Mouse (Mus musculus): ENCODE results near the gene Tmco1. TPM values are rescaled to one million over a fixed set of nuclear protein-coding genes. Genes with fewer than 3 reads are reported as not detected.

The Tmco1 gene
- 91.5 and 93.1 TPM in 2 replicates for polyA plus RNA-seq (2014; fragmentation: Nextera tagmentation; extraction: Ambion mirVana)

- DNase-seq: peak; percentile 99
- Histone ChIP-seq H3K4me1 (ENCODE audit: insufficient read depth) (peaks cover 5% of the 10 kb centered on the region; the same call in 1 of the 2 replicates), H3K9me3 (ENCODE audit: low read depth, low read length) (no peaks in the 10 kb centered on the region), H3K4me3 (ENCODE audit: low read depth, low read length) (peak within 1 kb of the TSS; percentile 82), H3K36me3 (ENCODE audit: insufficient read depth) (0 out of 2 replicates have a peak, but pooled peaks cover 8% of the 10 kb centered on the region), H3K27me3 (ENCODE audit: insufficient read depth, low read length) (no peaks in the 10 kb centered on the region), H3K4me2 (peak within 1 kb of the TSS; percentile 83), H3K27ac (ENCODE audit: low read depth) (peak within 1 kb of the TSS; percentile 92), H3K9ac (peak within 1 kb of the TSS; percentile 96)
- TF ChIP-seq CTCF (IDR thresholded peaks at IDR 0.05; ENCODE audit: low read depth): no peak
- ATAC-seq (ENCODE audit: insufficient read depth): peak; percentile 97
- under 1% methylated on average over 82 of the region's 82 CpGs for WGBS
Measured at GRCm38 (mm10) chr1:167308261-167309054, at the start of gene Tmco1. Tmco1 (plus strand) TSS chr1:167308378.

DNA sequence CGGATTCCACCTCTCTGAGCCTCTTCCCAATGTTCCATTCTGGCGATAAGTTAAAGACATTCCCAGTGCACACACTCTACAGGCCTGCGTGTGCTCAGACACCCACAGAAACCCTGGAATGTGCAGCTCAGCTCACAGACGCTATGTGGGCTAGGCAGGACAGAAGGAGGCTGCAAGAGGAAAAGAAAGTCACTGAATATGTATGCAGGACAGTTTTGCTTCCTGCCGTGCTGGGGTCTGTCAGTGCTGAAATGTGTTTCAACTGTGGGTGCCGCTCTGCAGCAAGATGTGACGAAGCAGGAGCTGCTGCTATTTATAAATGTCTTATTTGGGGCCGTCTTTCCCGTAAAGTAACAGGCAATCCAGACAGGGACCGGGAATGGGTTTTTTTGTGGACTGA is 48.5 kb upstream of the Tmco1 start:
- Histone ChIP-seq H3K9me3 (ENCODE audit: low read depth, low read length) (no peaks in the 10 kb centered on the region), H3K9ac (no peak overlapping the region), H3K27ac (ENCODE audit: low read depth) (peak overlapping the region; percentile 19; the same call in 1 of the 2 replicates), H3K4me1 (ENCODE audit: insufficient read depth) (peaks cover 15% of the 10 kb centered on the region), H3K4me3 (ENCODE audit: low read depth, low read length) (no peak overlapping the region), H3K4me2 (no peak overlapping the region), H3K27me3 (ENCODE audit: insufficient read depth, low read length) (no peaks in the 10 kb centered on the region), H3K36me3 (ENCODE audit: insufficient read depth) (no peaks in the 10 kb centered on the region)
- ATAC-seq (ENCODE audit: insufficient read depth) (peak; percentile 36; the same call in 1 of the 2 replicates), DNase-seq (no peak)
- 36% methylated on average over 10 of the region's 10 CpGs for WGBS
- TF ChIP-seq CTCF (IDR thresholded peaks at IDR 0.05; ENCODE audit: low read depth): no peak

DNA sequence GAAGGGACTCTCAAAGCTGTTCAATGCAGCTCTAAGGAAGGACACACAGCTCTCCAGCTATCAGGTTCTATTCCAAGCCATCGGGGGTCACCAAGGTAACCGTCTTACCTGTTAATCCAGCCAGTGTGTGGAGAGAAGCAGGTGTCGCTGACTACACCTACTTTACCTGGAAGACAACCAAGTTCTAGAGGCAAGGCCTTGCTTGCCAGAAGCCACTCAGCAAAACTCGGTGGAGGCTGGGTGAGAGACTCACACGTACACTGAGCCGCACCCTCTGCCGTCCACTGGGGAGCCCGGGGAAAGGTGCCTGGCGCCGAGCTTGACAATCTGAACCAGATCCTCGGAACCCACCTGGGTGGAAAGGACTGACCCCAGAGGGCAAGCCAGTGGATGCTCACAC is 46.4 kb upstream of the Tmco1 start:
- Histone ChIP-seq H3K27me3 (ENCODE audit: insufficient read depth, low read length) (no peaks in the 10 kb centered on the region), H3K9ac (no peak overlapping the region), H3K4me1 (ENCODE audit: insufficient read depth) (peaks cover 3% of the 10 kb centered on the region; the same call in 1 of the 2 replicates), H3K9me3 (ENCODE audit: low read depth, low read length) (no peaks in the 10 kb centered on the region), H3K36me3 (ENCODE audit: insufficient read depth) (no peaks in the 10 kb centered on the region), H3K4me3 (ENCODE audit: low read depth, low read length) (no peak overlapping the region), H3K4me2 (no peak overlapping the region), H3K27ac (ENCODE audit: low read depth) (no peak overlapping the region)
- WGBS: 79% methylated on average over 11 of the region's 11 CpGs
- DNase-seq: no peak
- no peak for ATAC-seq (ENCODE audit: insufficient read depth)
- TF ChIP-seq CTCF (IDR thresholded peaks at IDR 0.05; ENCODE audit: low read depth): no peak

DNA sequence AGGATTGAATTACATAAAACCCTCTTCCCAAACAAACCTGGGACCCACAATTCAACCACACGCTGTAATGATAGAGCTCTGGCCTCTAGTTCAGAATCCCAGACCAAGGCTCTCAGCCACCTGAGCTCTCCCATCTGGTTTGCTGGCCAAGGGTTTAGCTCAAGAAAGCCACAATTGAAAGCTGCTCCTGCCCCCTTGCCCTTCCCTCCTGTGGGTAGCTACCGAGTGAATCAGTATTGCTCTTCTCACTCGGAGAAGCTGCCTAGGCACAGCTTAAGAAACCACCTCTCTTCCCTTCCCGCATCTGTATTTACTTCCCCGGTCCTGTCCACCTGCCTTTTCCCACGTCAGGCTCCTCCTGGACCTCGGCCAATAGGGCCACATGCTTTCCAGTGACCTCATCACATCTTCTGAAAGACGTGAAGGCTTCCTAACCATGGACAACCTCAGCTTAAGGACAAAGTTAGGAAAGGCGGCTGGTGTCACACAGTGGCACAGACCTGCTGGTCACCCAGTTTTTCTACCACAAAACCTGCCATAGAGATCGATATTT is 45.6 kb upstream of the Tmco1 start:
- H3K9me3 ChIP-seq (ENCODE audit: low read depth, low read length): no peaks in the 10 kb centered on the region
- 52% methylated on average over 10 of the region's 10 CpGs for WGBS
- no peak for ATAC-seq (ENCODE audit: insufficient read depth)

GRCm38 (mm10) chr1:167265366-167265765 is 42.8 kb upstream of the Tmco1 start:
- no peak for ATAC-seq (ENCODE audit: insufficient read depth)
- DNase-seq: no peak
- Histone ChIP-seq H3K27ac (ENCODE audit: low read depth) (no peak overlapping the region), H3K4me1 (ENCODE audit: insufficient read depth) (peaks cover 14% of the 10 kb centered on the region), H3K36me3 (ENCODE audit: insufficient read depth) (no peaks in the 10 kb centered on the region), H3K9ac (no peak overlapping the region), H3K27me3 (ENCODE audit: insufficient read depth, low read length) (no peaks in the 10 kb centered on the region), H3K4me2 (no peak overlapping the region), H3K9me3 (ENCODE audit: low read depth, low read length) (no peaks in the 10 kb centered on the region), H3K4me3 (ENCODE audit: low read depth, low read length) (no peak overlapping the region)
- WGBS: 83% methylated on average over 4 of the region's 4 CpGs
- no peak for TF ChIP-seq CTCF (IDR thresholded peaks at IDR 0.05; ENCODE audit: low read depth)

More for the DNA sequence above, 45.6 kb upstream of the Tmco1 start:
- Histone ChIP-seq H3K4me1 (ENCODE audit: insufficient read depth) (no peaks in the 10 kb centered on the region; the same call in 1 of the 2 replicates), H3K4me2 (no peak overlapping the region), H3K27ac (ENCODE audit: low read depth) (no peak overlapping the region), H3K36me3 (ENCODE audit: insufficient read depth) (no peaks in the 10 kb centered on the region), H3K9ac (no peak overlapping the region), H3K4me3 (ENCODE audit: low read depth, low read length) (no peak overlapping the region), H3K27me3 (ENCODE audit: insufficient read depth, low read length) (no peaks in the 10 kb centered on the region)
- TF ChIP-seq CTCF (IDR thresholded peaks at IDR 0.05; ENCODE audit: low read depth): no peak
- DNase-seq: no peak

GRCm38 (mm10) chr1:167266720-167267119 is 41.5 kb upstream of the Tmco1 start:
- H3K9ac ChIP-seq: no peak overlapping the region
- no peaks in the 10 kb centered on the region for H3K9me3 ChIP-seq (ENCODE audit: low read depth, low read length)
- H3K36me3 ChIP-seq (ENCODE audit: insufficient read depth): no peaks in the 10 kb centered on the region
- no peak overlapping the region for H3K27ac ChIP-seq (ENCODE audit: low read depth)
- WGBS: 83% methylated on average over 3 of the region's 3 CpGs
- no peak for DNase-seq
- no peak for TF ChIP-seq CTCF (IDR thresholded peaks at IDR 0.05; ENCODE audit: low read depth)
- no peak overlapping the region for H3K4me2 ChIP-seq
- no peak for ATAC-seq (ENCODE audit: insufficient read depth)
- H3K27me3 ChIP-seq (ENCODE audit: insufficient read depth, low read length): no peaks in the 10 kb centered on the region
- H3K4me1 ChIP-seq (ENCODE audit: insufficient read depth): peaks cover 28% of the 10 kb centered on the region
- no peak overlapping the region for H3K4me3 ChIP-seq (ENCODE audit: low read depth, low read length)

GRCm38 (mm10) chr1:167268360-167269063 is 39.7 kb upstream of the Tmco1 start:
- ATAC-seq (ENCODE audit: insufficient read depth) (no peak), DNase-seq (no peak)
- TF ChIP-seq CTCF (IDR thresholded peaks at IDR 0.05; ENCODE audit: low read depth): no peak
- H3K27me3 ChIP-seq (ENCODE audit: insufficient read depth, low read length): no peaks in the 10 kb centered on the region
- peak overlapping the region; percentile 61 for H3K4me2 ChIP-seq
- peak overlapping the region; percentile 86 for H3K27ac ChIP-seq (ENCODE audit: low read depth)
- H3K36me3 ChIP-seq (ENCODE audit: insufficient read depth): no peaks in the 10 kb centered on the region
- no peak overlapping the region for H3K4me3 ChIP-seq (ENCODE audit: low read depth, low read length)
- no peaks in the 10 kb centered on the region for H3K9me3 ChIP-seq (ENCODE audit: low read depth, low read length)
- no peak overlapping the region for H3K9ac ChIP-seq
- H3K4me1 ChIP-seq (ENCODE audit: insufficient read depth): peaks cover 37% of the 10 kb centered on the region
- 83% methylated on average over 9 of the region's 9 CpGs for WGBS

All from lung, embryonic 14.5 days (tissue).